Mouse (Mus musculus) C2C12 (cell line): Measurements from ENCODE around the gene 2310061I04Rik. TPM values are rescaled to one million over a fixed set of nuclear protein-coding genes. Genes with fewer than 3 reads are reported as not detected.

Experiments used
- H3K27me3 ChIP-seq: one replicate; pipeline ENCODE4 v1.6.1; 2011; ENCODE audit not compliant: control insufficient read depth, insufficient read depth, insufficient read length
- H3K36me3 ChIP-seq: one replicate; pipeline ENCODE4 v1.6.1; 2011; ENCODE audit not compliant: control insufficient read depth, insufficient read depth
- H3K4me3 ChIP-seq: one replicate; pipeline ENCODE4 v1.5.1; 2011; ENCODE audit warnings: mild to moderate bottlenecking, control low read depth; ENCODE audit not compliant: poor library complexity, insufficient read depth, severe bottlenecking
- H3K79me2 ChIP-seq: one replicate; pipeline ENCODE4 v1.6.1; 2011; ENCODE audit not compliant: control insufficient read depth, insufficient read depth
- H3K79me3 ChIP-seq: one replicate; pipeline ENCODE4 v1.6.1; 2011; ENCODE audit warnings: low read depth, control low read depth
- H3ac ChIP-seq: one replicate; pipeline ENCODE3; 2011; ENCODE audit warnings: low read depth; ENCODE audit not compliant: control insufficient read depth, insufficient read length
- CEBPB ChIP-seq: IDR thresholded peaks from one replicate; pipeline ENCODE4 v1.6.1; 2011; ENCODE audit warnings: low read depth, mild to moderate bottlenecking, control low read depth, moderate library complexity
- CTCF ChIP-seq: IDR thresholded peaks from one replicate; pipeline ENCODE4 v1.5.1; 2011; ENCODE audit not compliant: control insufficient read depth, insufficient read depth, insufficient read length
- FOSL1 ChIP-seq: IDR thresholded peaks from one replicate; pipeline ENCODE4 v1.8.0; 2011; ENCODE audit warnings: mild to moderate bottlenecking, low read length; ENCODE audit not compliant: poor library complexity, insufficient read depth, severe bottlenecking
- MAX ChIP-seq: IDR thresholded peaks from one replicate; pipeline ENCODE4 v1.6.1; 2011; ENCODE audit warnings: mild to moderate bottlenecking, control low read depth
- MYOD1 ChIP-seq: IDR thresholded peaks from one replicate; pipeline ENCODE4 v1.6.1; 2011; ENCODE audit warnings: low read depth; ENCODE audit not compliant: control insufficient read depth, insufficient read length
- MYOG ChIP-seq: IDR thresholded peaks from one replicate; pipeline ENCODE4 v1.6.1; 2011; ENCODE audit not compliant: control insufficient read depth, insufficient read length; ENCODE audit errors: extremely low read depth
- USF1 ChIP-seq: IDR thresholded peaks from one replicate; pipeline ENCODE4 v1.6.1; 2011; ENCODE audit warnings: low read depth, mild to moderate bottlenecking, control low read depth, moderate library complexity
- polyA plus RNA-seq: library from polyadenylated mRNA; unstranded; fragments of >200 nt; fragmentation: generic; extraction: Trizol; gene quantifications from one replicate; pipeline ENCODE4 v1.2.1, GENCODE M21; 2012; ENCODE audit warnings: missing spikeins

Gene 2310061I04Rik
- polyA plus RNA-seq, 1 experiment, result 36.0 TPM

- Histone ChIP-seq H3K79me2 (peaks cover 76% of the 10 kb centered on the region), H3K79me3 (peaks cover 47% of the 10 kb centered on the region), H3K4me3 (peak overlapping the region; percentile 92), H3K27me3 (no peaks in the 10 kb centered on the region), H3ac (peak overlapping the region; percentile 88), H3K36me3 (peaks cover 31% of the 10 kb centered on the region)
- TF ChIP-seq MAX (no peak), CEBPB (no peak), USF1 (no peak), MYOD1 (no peak), MYOG (no peak), CTCF (no peak), FOSL1 (no peak)
These were observed 30.9 kb downstream of the 2310061I04Rik start for GRCm38 (mm10) chr17:35866281-35866831.

GRCm38 (mm10) chr17:35865481-35866280 lies 31.6 kb downstream of the 2310061I04Rik start, which contains the start of gene Ppp1r18:
TSS of gene Ppp1r18 (plus strand) at chr17:35865593.
- Histone ChIP-seq H3K4me3 (peak within 1 kb of the TSS; percentile 92), H3K79me2 (peaks cover 69% of the 10 kb centered on the region), H3K79me3 (peaks cover 41% of the 10 kb centered on the region), H3ac (peak within 1 kb of the TSS; percentile 88), H3K27me3 (no peaks in the 10 kb centered on the region), H3K36me3 (peaks cover 27% of the 10 kb centered on the region)
- TF ChIP-seq MYOG, result no peak
- no peak for TF ChIP-seq CEBPB
- peak; percentile 11 for TF ChIP-seq MAX
- peak; percentile 67 for TF ChIP-seq MYOD1
- TF ChIP-seq CTCF, result no peak

GRCm38 (mm10) chr17:35864832-35865353 lies 32.3 kb downstream of the 2310061I04Rik start:
- Histone ChIP-seq H3K36me3 (peaks cover 22% of the 10 kb centered on the region), H3K27me3 (no peaks in the 10 kb centered on the region), H3K79me2 (peaks cover 62% of the 10 kb centered on the region), H3ac (peak overlapping the region; percentile 62), H3K79me3 (peaks cover 37% of the 10 kb centered on the region), H3K4me3 (no peak overlapping the region)
- TF ChIP-seq CEBPB (no peak), MAX (no peak), MYOD1 (no peak), USF1 (no peak), FOSL1 (no peak), MYOG (no peak), CTCF (no peak)

- Histone ChIP-seq H3K27me3 (no peaks in the 10 kb centered on the region), H3K79me3 (peaks cover 3% of the 10 kb centered on the region), H3ac (peak within 1 kb of the TSS; percentile 94), H3K36me3 (peaks cover 22% of the 10 kb centered on the region), H3K79me2 (peaks cover 26% of the 10 kb centered on the region), H3K4me3 (peak within 1 kb of the TSS; percentile 40)
- TF ChIP-seq MYOD1, result no peak
- no peak for TF ChIP-seq USF1
- no peak for TF ChIP-seq FOSL1
- no peak for TF ChIP-seq CEBPB
- TF ChIP-seq MYOG, result no peak
- TF ChIP-seq MAX, result peak; percentile 74
- TF ChIP-seq CTCF, result peak; percentile 13
These were observed 35.9 kb downstream of the 2310061I04Rik start, which contains the start of gene Nrm for GRCm38 (mm10) chr17:35861198-35861857. TSS of gene Nrm (plus strand) at chr17:35861318.

- Histone ChIP-seq H3K4me3 (peak overlapping the region; percentile 40), H3K27me3 (no peaks in the 10 kb centered on the region), H3K79me3 (peaks cover 2% of the 10 kb centered on the region), H3K36me3 (peaks cover 28% of the 10 kb centered on the region), H3ac (peak overlapping the region; percentile 0), H3K79me2 (peaks cover 21% of the 10 kb centered on the region)
- TF ChIP-seq MYOG, result no peak
- no peak for TF ChIP-seq CTCF
- no peak for TF ChIP-seq FOSL1
- no peak for TF ChIP-seq USF1
- no peak for TF ChIP-seq MYOD1
- TF ChIP-seq MAX, result no peak
- TF ChIP-seq CEBPB, result no peak
These were observed 36.4 kb downstream of the 2310061I04Rik start for GRCm38 (mm10) chr17:35860831-35861197.
